Mouse (Mus musculus) ovary, postnatal 36 days (tissue): ENCODE results near the gene Magel2.
A peak's percentile ranks its signal among the peaks of the same experiment; 100 is the strongest.

Experiments
- DNase-seq: peaks from one replicate; pipeline ENCODE4 v3.0.0; 2022; ENCODE audit warnings: low spot score, mixed read lengths

Gene Magel2

GRCm38 (mm10) chr7:62376510-62377304, at the start of gene Magel2:
Gene Magel2, plus strand, starts transcription at chr7:62377010.
- peak; percentile 5 for DNase-seq

- no peak for DNase-seq
Measured at GRCm38 (mm10) chr7:62345411-62345810, 31.4 kb upstream of the Magel2 start.

- DNase-seq = no peak
Measured at GRCm38 (mm10) chr7:62346269-62346668, 30.5 kb upstream of the Magel2 start, which contains the start of gene Ndn. Gene Ndn, plus strand, starts transcription at chr7:62346569.

DNA sequence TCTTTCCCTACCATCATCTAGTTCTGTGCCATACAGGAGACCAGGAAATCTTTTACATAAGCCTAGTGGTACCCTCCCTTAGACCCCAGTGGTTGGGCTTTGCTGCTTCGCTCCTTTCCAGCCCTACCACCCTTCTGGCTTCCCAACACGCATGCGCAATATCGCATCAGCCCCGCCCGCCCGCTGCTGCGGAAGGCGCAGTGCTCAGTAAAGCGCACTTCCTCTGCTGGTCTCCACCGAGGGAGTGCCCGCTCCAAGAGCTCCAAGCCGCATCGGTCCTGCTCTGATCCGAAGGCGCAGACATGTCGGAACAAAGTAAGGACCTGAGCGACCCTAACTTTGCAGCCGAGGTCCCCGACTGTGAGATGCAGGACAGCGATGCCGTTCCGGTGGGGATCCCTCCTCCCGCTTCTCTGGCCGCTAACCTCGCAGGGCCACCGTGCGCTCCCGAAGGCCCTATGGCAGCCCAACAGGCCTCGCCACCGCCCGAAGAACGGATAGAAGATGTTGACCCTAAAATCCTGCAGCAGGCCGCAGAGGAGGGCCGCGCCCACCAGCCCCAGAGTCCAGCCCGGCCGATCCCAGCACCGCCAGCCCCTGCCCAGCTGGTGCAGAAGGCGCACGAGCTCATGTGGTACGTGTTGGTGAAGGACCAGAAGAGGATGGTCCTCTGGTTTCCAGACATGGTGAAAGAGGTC, 28.6 kb upstream of the Magel2 start:
- DNase-seq = peak; percentile 75

DNA sequence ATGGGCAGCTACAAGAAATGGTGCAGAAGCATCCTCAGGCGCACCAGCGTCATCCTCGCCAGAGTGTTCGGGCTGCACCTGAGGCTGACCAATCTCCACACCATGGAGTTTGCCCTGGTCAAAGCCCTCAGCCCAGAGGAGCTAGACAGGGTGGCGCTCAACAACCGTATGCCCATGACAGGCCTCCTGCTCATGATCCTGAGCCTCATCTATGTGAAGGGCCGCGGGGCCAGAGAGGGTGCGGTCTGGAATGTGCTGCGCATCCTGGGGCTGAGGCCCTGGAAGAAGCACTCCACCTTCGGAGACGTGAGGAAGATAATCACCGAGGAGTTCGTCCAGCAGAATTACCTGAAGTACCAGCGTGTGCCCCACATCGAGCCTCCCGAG, 28.0 kb upstream of the Magel2 start:
- DNase-seq = no peak

DNA sequence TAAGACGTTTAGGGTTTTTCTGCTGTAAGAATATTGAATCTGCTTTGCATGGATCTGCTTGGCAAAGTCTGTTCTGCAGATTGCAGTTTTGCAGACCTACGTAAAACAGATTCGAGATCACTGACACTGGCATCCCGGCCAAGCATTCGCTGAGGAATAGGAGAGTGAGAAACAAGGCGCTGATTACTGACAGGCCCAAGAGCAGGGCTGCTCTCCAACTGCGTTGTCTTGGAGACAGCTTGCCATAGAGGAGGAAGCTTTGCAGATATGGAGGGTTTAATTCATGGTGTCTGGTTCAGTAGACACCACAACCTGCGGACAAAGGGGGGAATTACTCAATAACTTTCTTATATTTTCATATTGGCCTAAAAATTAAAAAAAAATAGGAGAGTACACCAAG, 25.5 kb upstream of the Magel2 start:
- DNase-seq = no peak

GRCm38 (mm10) chr7:62365039-62365636, 11.7 kb upstream of the Magel2 start:
- DNase-seq = no peak

DNA sequence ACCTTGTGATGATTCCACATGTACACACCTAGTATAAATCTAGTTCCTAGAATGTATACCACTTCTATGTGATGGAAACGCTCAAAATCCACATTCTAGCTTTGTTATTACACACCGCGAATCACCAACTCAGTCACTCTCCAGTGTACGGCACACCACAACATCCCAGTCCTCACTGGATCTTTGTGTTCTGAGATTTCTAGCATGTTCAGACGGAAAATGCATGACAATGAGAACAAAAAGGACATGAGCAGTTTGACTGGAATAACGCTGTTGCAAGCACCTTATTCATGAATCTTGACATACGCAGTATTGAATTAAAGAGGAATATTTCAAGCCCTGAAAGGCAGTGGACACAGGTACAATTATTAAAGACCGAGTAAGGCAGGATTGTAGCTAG, 10.1 kb upstream of the Magel2 start:
- no peak for DNase-seq

DNA sequence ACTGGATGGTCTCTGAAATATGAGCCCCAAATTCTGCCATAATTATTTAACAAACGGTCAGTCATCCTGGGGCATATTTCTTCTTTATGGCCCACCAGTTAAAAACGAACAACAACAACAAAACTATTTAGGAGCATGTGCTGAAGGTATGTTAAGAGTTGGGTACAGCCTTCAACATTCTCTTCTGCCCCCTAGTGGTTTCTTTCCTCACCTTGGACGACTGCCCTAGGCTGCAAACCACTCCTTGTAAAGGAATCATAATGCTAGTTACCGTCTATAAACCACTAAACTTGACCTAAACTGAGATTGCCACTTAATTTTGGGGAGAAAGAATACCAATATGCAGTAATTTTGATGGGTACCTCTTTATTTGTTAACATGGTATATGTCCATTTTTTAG, 1.2 kb upstream of the Magel2 start:
- DNase-seq = no peak

DNA sequence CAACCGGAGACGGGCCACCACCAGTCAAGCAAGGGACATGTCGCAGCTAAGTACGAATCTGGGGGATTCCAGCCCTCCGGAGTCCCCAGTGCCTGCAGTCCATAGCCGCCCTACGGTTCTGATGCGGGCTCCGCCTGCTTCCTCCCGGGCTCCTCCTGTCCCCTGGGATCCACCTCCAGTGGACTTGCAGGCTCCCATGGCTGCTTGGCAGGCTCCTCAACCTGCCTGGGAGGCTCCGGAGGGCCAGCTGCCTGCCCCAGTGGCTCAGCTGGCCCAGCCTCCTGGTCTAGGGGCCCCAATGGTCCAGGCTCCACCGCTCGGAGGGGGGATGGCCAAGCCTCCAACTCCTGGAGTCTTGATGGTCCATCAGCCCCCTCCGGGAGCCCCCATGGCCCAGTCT, 503 bp downstream of the Magel2 start:
- no peak for DNase-seq

- DNase-seq = no peak
Measured at GRCm38 (mm10) chr7:62378529-62378928, 1.7 kb downstream of the Magel2 start.

DNA sequence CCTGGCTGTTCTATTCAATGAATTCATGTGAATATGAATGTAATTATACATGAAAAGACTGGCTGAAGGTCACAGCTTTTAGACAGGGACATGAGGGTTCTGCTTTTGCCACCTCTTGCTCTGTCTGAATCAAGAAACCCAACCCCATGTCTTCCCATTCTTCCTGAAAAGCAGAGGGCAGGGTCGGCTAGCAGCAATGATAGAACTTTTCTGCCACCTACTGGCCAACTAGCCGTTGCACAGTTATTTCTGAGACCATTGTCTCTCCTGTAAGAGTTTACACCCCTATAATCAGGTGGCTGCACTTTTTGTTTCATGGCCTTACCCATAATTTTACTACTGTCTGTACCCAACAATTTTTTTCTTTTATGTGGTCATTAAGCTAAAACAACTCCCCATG, 5.6 kb downstream of the Magel2 start:
- DNase-seq = no peak

- DNase-seq = no peak
Measured at GRCm38 (mm10) chr7:62388291-62388690, 11.5 kb downstream of the Magel2 start.

- no peak for DNase-seq
Measured at GRCm38 (mm10) chr7:62392202-62392601, 15.4 kb downstream of the Magel2 start.

- DNase-seq = no peak
Measured at GRCm38 (mm10) chr7:62406573-62407050, 29.8 kb downstream of the Magel2 start.

GRCm38 (mm10) chr7:62407803-62408202, 31.0 kb downstream of the Magel2 start:
- DNase-seq = no peak

GRCm38 (mm10) chr7:62415222-62415621, 38.4 kb downstream of the Magel2 start:
- DNase-seq = no peak

DNA sequence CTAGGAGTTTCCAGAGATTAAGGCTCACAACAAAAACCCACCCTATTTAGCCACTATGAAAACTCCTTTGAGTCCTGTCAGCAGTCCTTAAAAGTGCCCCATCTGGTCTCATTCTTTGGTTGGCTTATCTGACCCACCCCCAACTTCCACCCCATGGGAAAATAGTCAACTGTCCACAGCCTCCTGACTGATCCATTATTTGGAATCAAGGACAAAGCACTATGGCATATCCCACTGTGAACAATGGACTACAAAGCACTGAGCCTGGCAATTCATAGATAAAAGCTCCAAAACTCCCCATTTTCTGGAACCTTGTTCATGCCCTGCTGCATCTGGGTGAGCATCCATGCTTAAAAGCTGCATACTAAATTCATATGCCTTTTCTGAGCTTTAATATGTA, 39.4 kb downstream of the Magel2 start:
- DNase-seq = no peak

- no peak for DNase-seq
Measured at GRCm38 (mm10) chr7:62418346-62418745, 41.5 kb downstream of the Magel2 start.

DNA sequence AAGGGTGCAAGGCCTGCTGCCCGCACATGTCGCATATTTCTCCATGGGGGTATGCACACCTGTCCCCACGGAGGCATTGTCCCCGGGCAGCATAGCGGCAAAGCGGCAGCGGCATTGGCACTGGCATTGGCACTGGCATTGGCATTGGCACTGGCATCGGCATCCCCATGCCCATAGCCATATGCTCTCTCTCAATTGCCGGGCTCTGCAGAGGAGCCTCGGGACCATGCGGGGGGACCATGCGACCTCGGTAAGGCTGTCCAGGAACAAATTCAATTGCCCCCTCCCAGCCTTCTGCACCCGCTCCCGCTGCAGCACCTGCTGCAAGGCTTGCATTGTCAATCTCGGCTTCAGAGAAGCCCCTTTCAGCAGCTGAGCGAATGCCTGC, 42.3 kb downstream of the Magel2 start:
- DNase-seq = no peak

DNA sequence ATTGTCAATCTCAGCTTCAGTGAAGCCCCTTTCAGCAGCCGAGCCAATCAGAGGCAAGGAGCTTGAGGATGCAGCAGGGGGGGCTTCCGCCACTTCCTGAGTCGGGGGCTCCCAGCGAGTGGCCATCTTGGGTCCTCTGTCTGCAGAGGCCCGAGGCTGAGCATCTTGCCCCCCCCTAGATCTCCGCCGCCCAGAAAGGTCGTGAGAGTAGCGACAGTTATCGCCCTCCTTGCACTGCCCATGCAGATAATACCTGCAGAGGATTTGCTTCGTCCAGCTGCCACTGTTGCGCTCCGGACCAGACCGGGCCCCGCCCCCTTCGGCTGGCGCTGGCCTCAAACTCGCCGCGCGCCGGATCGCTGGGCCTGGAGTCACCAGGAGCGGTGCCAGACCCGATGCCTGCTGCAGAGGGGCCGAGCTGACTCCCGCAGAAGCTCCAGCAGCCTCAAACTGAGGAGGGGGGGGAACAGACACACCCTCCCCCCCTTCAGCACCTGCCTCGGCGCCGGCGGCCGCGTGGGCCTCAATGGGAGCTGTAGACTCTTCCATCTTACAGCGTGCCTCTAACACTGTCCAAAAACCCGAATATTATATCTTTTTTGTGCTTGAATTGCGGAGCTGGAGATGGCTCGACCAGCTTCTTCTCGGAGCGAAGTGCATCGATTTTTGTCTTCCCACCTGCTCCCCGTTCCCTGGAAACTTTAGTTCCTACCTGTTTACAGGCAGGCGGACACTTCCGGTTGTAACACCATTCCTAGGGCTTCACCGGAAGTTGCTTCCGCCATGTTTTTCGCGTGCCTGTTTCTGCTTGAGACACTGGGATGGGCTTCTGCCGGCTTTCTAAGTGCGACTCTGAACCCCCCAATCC, 42.9 kb downstream of the Magel2 start, which contains the start of gene Mkrn3:
Mkrn3 (minus strand) TSS at position 647 of the 868 bp plus-strand sequence.
- DNase-seq = peak; percentile 61

- no peak for DNase-seq
Measured at GRCm38 (mm10) chr7:62420566-62420965, 43.8 kb downstream of the Magel2 start.
